Mouse (Mus musculus): ENCODE data around the gene Fignl2.

GRCm38 (mm10) chr15:101056225-101056624, 22.1 kb downstream of the Fignl2 start:
- TF ChIP-seq E2F4 (IDR thresholded peaks at IDR 0.05; ENCODE audit: insufficient read depth): no peak
- no peak for TF ChIP-seq POLR2A (IDR thresholded peaks at IDR 0.05; ENCODE audit: insufficient read length, low read depth)
- TF ChIP-seq USF1 (IDR thresholded peaks at IDR 0.05; ENCODE audit: low read depth): no peak
